Mouse (Mus musculus): ENCODE measurements at regions not wholly inside any gene's neighbourhood (a gene's known extent, or its start where the extent isn't known, plus 50 kb on each side); places are given as distances from the start of the nearest gene placed in this dataset.

DNA sequence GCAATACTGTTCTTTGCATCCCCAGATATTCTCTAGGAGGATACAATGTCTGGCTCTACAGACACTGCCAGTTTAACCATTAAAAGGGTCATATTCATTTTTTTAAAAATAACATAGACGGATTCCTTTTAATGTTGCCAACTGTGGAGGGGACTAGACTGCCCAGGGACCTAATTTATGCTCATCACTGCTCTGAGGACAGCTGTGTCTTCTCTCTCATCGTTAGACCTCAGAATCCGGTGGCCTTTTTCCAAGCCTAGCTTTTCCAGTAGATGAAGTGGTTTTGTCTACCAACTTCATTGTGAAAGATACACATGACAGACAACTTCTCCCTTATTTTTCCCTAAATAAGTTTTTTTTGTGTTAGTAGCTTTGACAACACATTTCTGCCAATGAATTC, 70.0 kb downstream of the Dad1 start:
- TF ChIP-seq CTCF (IDR thresholded peaks at IDR 0.05; ENCODE audit: control insufficient read depth, insufficient read depth, insufficient replicate concordance, low read depth, low read length): no peak
- no peak for TF ChIP-seq POLR2A (IDR thresholded peaks at IDR 0.05; ENCODE audit: control insufficient read depth, low read depth, low read length)

All from testis, adult 2 months (tissue).